Mouse (Mus musculus): ENCODE measurements around the gene Ube2k.
"Not testable (repeated sequence)": the region's sequence is repeated elsewhere in the genome, so short reads cannot be mapped to it uniquely, and the experiment has no call there.

The Ube2k gene

GRCm38 (mm10) chr5:65536751-65537419 lies at the start of gene Ube2k, which contains the start of gene Smim14:
Gene Ube2k (plus strand): TSS chr5:65537233.
Gene Smim14 (minus strand): TSS chr5:65537184.
- in situ Hi-C loops (cut with MseI, MboI), result no loop called here

GRCm38 (mm10) chr5:65487381-65487780 lies 49.7 kb upstream of the Ube2k start:
- in situ Hi-C loops (cut with MseI, MboI), result no loop called here

- in situ Hi-C loops (cut with MseI, MboI), result no loop called here
These were observed 48.3 kb upstream of the Ube2k start for GRCm38 (mm10) chr5:65488725-65489124.

- in situ Hi-C loops (cut with MseI, MboI), result no loop called here
These were observed 47.2 kb upstream of the Ube2k start for GRCm38 (mm10) chr5:65489830-65490229.

- in situ Hi-C loops (cut with MseI, MboI), result no loop called here
These were observed 45.0 kb upstream of the Ube2k start for GRCm38 (mm10) chr5:65491767-65492715.

- in situ Hi-C loops (cut with MseI, MboI), result no loop called here
These were observed 44.1 kb upstream of the Ube2k start, which contains the start of gene Gm43552 for GRCm38 (mm10) chr5:65492716-65493531. Gene Gm43552 (minus strand): TSS chr5:65492833.

- in situ Hi-C loops (cut with MseI, MboI), result no loop called here
These were observed 36.8 kb upstream of the Ube2k start for GRCm38 (mm10) chr5:65500231-65500630.

GRCm38 (mm10) chr5:65501407-65501806 lies 35.6 kb upstream of the Ube2k start:
- in situ Hi-C loops (cut with MseI, MboI), result no loop called here

- in situ Hi-C loops (cut with MseI, MboI), result no loop called here
These were observed 31.2 kb upstream of the Ube2k start for GRCm38 (mm10) chr5:65505786-65506185.

- in situ Hi-C loops (cut with MseI, MboI), result no loop called here
These were observed 28.6 kb upstream of the Ube2k start for GRCm38 (mm10) chr5:65508395-65508794.

- in situ Hi-C loops (cut with MseI, MboI), result no loop called here
These were observed 23.5 kb upstream of the Ube2k start for GRCm38 (mm10) chr5:65513506-65513905.

GRCm38 (mm10) chr5:65514635-65515278 lies 22.3 kb upstream of the Ube2k start:
- in situ Hi-C loops (cut with MseI, MboI), result no loop called here

GRCm38 (mm10) chr5:65521803-65522202 lies 15.2 kb upstream of the Ube2k start:
- in situ Hi-C loops (cut with MseI, MboI), result loop anchor here in 1 of 2 experiments (10.0 kb wide), 1 partner anchor 117 kb away; no protein-coding TSS in a partner anchor

- in situ Hi-C loops (cut with MseI, MboI), result loop anchor here in 1 of 2 experiments (10.0 kb wide), 1 partner anchor 120 kb away; no protein-coding TSS in a partner anchor
These were observed 12.2 kb upstream of the Ube2k start for GRCm38 (mm10) chr5:65524831-65525230.

- in situ Hi-C loops (cut with MseI, MboI), result loop anchor here in 1 of 2 experiments (10.0 kb wide), 1 partner anchor 121 kb away; no protein-coding TSS in a partner anchor
These were observed 11.2 kb upstream of the Ube2k start for GRCm38 (mm10) chr5:65525674-65526443.

GRCm38 (mm10) chr5:65531283-65531682 lies 5.8 kb upstream of the Ube2k start:
- in situ Hi-C loops (cut with MseI, MboI), result no loop called here

- in situ Hi-C loops (cut with MseI, MboI), result no loop called here
These were observed 2.5 kb upstream of the Ube2k start for GRCm38 (mm10) chr5:65534496-65534895.

GRCm38 (mm10) chr5:65535457-65536067 lies 1.5 kb upstream of the Ube2k start:
- in situ Hi-C loops (cut with MseI, MboI), result no loop called here

GRCm38 (mm10) chr5:65536068-65536465 lies 966 bp upstream of the Ube2k start:
- in situ Hi-C loops (cut with MseI, MboI), result not testable (repeated sequence)

Data from mouse trophoblast stem cell (cell line).